Mouse (Mus musculus) c-Kit-positive CD71-positive TER-119-positive erythroid progenitor cells, embryonic 14.5 days (primary cell): ENCODE data around the gene Arsg.

ENCODE experiments used
- DNase-seq: peaks from one replicate; pipeline ENCODE4 v3.0.0-alpha.2; 2013; ENCODE audit warnings: low spot score

The Arsg gene

GRCm38 (mm10) chr11:109622518-109623037 lies 149.4 kb downstream of the Arsg start:
- DNase-seq, result no peak
